Comparison of ENCODE assay signal across 29 mouse cellular contexts in the genomic region with DNA sequence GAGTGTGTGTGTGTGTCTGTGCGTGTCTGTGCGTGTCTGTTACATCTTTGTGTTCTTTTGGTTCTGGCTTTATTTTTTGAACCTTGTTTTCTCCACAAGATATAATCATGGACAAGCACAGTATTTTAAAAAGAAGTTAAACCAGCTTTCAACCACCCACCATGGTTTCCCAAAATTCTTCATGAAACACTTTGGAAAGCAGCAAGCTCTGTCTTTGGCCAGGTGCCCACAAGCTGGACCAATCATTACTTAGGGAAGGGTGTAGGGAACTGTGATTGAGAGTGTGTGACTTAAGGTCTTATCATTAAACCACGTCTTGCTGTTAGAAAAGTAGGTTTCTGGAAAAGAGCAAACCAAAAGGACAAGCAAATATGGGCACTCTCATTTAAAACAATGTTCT.
DNase-seq lines count a peak whose midpoint lies in the region; ATAC-seq and TF ChIP-seq lines count a peak whose summit lies in the region.
"Had no signal": no experiment of that assay in that cellular context is flagged by ENCODE, and none has a peak within 500 bp of the region (broad histone marks: within the 10 kb centered on the region; RNA-seq: fewer than 3 reads in every experiment).

No protein-coding gene starts in this region.

- H3K9ac ChIP-seq in kidney, embryonic 15.5 days = no peak overlapping the region
- H3K9ac ChIP-seq: forebrain, embryonic 13.5 days; intestine, embryonic 15.5 days; limb, embryonic 13.5 days; liver, embryonic 12.5 days; liver, postnatal 0 days; midbrain, embryonic 13.5 days; neural tube, embryonic 13.5 days had no signal

- no peaks in the 10 kb centered on the region for H3K27me3 ChIP-seq in kidney, adult 2 months (replicated peaks; ENCODE audit: control insufficient read depth, insufficient read depth, low read length)
- H3K27me3 ChIP-seq in kidney, embryonic 15.5 days = no peaks in the 10 kb centered on the region
- H3K27me3 ChIP-seq in embryonic facial prominence, embryonic 10.5 days (replicated peaks; ENCODE audit: low read depth, poor library complexity, severe bottlenecking) = no peaks in the 10 kb centered on the region
- H3K27me3 ChIP-seq: forebrain, embryonic 13.5 days; intestine, embryonic 15.5 days; limb, embryonic 13.5 days; liver, embryonic 12.5 days; midbrain, embryonic 13.5 days; neural tube, embryonic 13.5 days had no signal

- H3K4me1 ChIP-seq in kidney, adult 2 months (ENCODE audit: control insufficient read depth, insufficient read depth, low read length) = no peaks in the 10 kb centered on the region
- no peaks in the 10 kb centered on the region for H3K4me1 ChIP-seq in kidney, embryonic 15.5 days
- H3K4me1 ChIP-seq in embryonic facial prominence, embryonic 10.5 days = no peaks in the 10 kb centered on the region
- H3K4me1 ChIP-seq: forebrain, embryonic 13.5 days; hindbrain, embryonic 10.5 days; intestine, embryonic 15.5 days; limb, embryonic 13.5 days; liver, embryonic 12.5 days; midbrain, embryonic 13.5 days; neural tube, embryonic 13.5 days had no signal

- 90% methylated on average over 3 of the region's 3 CpGs for WGBS in kidney, adult 2 months
- 82% methylated on average over 3 of the region's 3 CpGs for WGBS in kidney, embryonic 15.5 days
- 90% methylated on average over 3 of the region's 3 CpGs for WGBS in embryonic facial prominence, embryonic 10.5 days

- DNase-seq in kidney, adult 2 months = peak; percentile 0
- DNase-seq in frontal cortex, adult 2 months (ENCODE audit: extremely low spot score in 1 of 2, low spot score in 1 of 2) = peak; percentile 18 to 68
- DNase-seq in frontal cortex, postnatal 36 days (ENCODE audit: low spot score in 2 of 2) = peak; percentile 37 to 63
- DNase-seq in right cerebral cortex, postnatal 10 days (ENCODE audit: low spot score in 2 of 2) = peak; percentile 71 to 75
- DNase-seq in gastrocnemius, postnatal 14 days = no peak
- no peak for DNase-seq in embryonic facial prominence, embryonic 10.5 days (ENCODE audit: low spot score)
- DNase-seq in layer of hippocampus, adult 9-11 months = no peak
- DNase-seq: adrenal gland, postnatal 25 days; cerebellum, adult 18-20 months; cerebellum, postnatal 25 days; heart, postnatal 14 days; kidney, adult 9 months; kidney, postnatal 14 days; liver, postnatal 0 days; thymus, adult 2 months; thymus, postnatal 4 days had no signal

- no peaks in the 10 kb centered on the region for H3K9me3 ChIP-seq in kidney, embryonic 15.5 days (replicated peaks)
- H3K9me3 ChIP-seq in embryonic facial prominence, embryonic 10.5 days = no peaks in the 10 kb centered on the region
- H3K9me3 ChIP-seq: forebrain, embryonic 13.5 days; hindbrain, embryonic 10.5 days; intestine, embryonic 15.5 days; limb, embryonic 13.5 days; liver, embryonic 12.5 days; neural tube, embryonic 13.5 days had no signal

- no peak for TF ChIP-seq POLR2A in kidney, adult 2 months (IDR thresholded peaks at IDR 0.05; ENCODE audit: low read depth, low read length)

- ATAC-seq in kidney, embryonic 15.5 days (replicated peaks; ENCODE audit: low FRiP score) = no peak
- ATAC-seq: CD4-positive, CD25-positive, alpha-beta regulatory T cell, adult 4 months; forebrain, embryonic 13.5 days; hindbrain, embryonic 16.5 days; intestine, embryonic 15.5 days; liver, embryonic 12.5 days; liver, postnatal 0 days; lung, postnatal 0 days; midbrain, embryonic 13.5 days had no signal

- intact Hi-C loops in gastrocnemius, postnatal 14 days (cut with DNase I; ENCODE audit: low total_unique reads) = no loop called here

- no peak overlapping the region for H3K4me2 ChIP-seq in kidney, embryonic 15.5 days
- H3K4me2 ChIP-seq: forebrain, embryonic 13.5 days; intestine, embryonic 15.5 days; limb, embryonic 13.5 days; liver, embryonic 12.5 days; midbrain, embryonic 13.5 days; neural tube, embryonic 13.5 days had no signal

- H3K36me3 ChIP-seq in kidney, adult 2 months (ENCODE audit: control insufficient read depth, insufficient read depth, low read length) = no peaks in the 10 kb centered on the region
- no peaks in the 10 kb centered on the region for H3K36me3 ChIP-seq in kidney, embryonic 15.5 days
- no peaks in the 10 kb centered on the region for H3K36me3 ChIP-seq in embryonic facial prominence, embryonic 10.5 days (replicated peaks)
- H3K36me3 ChIP-seq: hindbrain, embryonic 10.5 days; intestine, embryonic 15.5 days; limb, embryonic 13.5 days; liver, embryonic 12.5 days; midbrain, embryonic 13.5 days; neural tube, embryonic 13.5 days had no signal

- no peak overlapping the region for H3K4me3 ChIP-seq in kidney, adult 2 months (ENCODE audit: insufficient read depth, low read depth, low read length)
- no peak overlapping the region for H3K4me3 ChIP-seq in kidney, embryonic 15.5 days (replicated peaks)
- no peak overlapping the region for H3K4me3 ChIP-seq in embryonic facial prominence, embryonic 10.5 days
- H3K4me3 ChIP-seq: forebrain, embryonic 13.5 days; hindbrain, embryonic 10.5 days; intestine, embryonic 15.5 days; limb, embryonic 13.5 days; liver, embryonic 12.5 days; midbrain, embryonic 13.5 days; neural tube, embryonic 13.5 days had no signal

- H3K27ac ChIP-seq in kidney, adult 2 months (ENCODE audit: insufficient read depth, low read depth, low read length) = no peak overlapping the region
- no peak overlapping the region for H3K27ac ChIP-seq in kidney, embryonic 15.5 days
- no peak overlapping the region for H3K27ac ChIP-seq in embryonic facial prominence, embryonic 10.5 days (replicated peaks)
- H3K27ac ChIP-seq: forebrain, embryonic 13.5 days; hindbrain, embryonic 10.5 days; intestine, embryonic 15.5 days; limb, embryonic 13.5 days; liver, embryonic 12.5 days; macrophage; midbrain, embryonic 13.5 days; neural tube, embryonic 13.5 days; stomach, postnatal 0 days had no signal

- no peak for TF ChIP-seq CTCF in kidney, adult 2 months (conservative IDR thresholded peaks at IDR 0.05; ENCODE audit: insufficient read depth, insufficient read length, low read depth, low read length)

Comparison
In these comparisons a context has a peak if more than half of its experiments do, and no peak if none do; other contexts are left out.
1. DNase-seq: peak in kidney, adult 2 months (single experiment), frontal cortex, adult 2 months (2 of 2), frontal cortex, postnatal 36 days (2 of 2) and right cerebral cortex, postnatal 10 days (2 of 2); none in gastrocnemius, postnatal 14 days (single experiment), embryonic facial prominence, embryonic 10.5 days (single experiment) and layer of hippocampus, adult 9-11 months (single experiment).